Mouse (Mus musculus) lung, postnatal 0 days (tissue): ENCODE results near the gene Rtkn2. TPM values are rescaled to one million over a fixed set of nuclear protein-coding genes. Genes with fewer than 3 reads are reported as not detected.

ENCODE experiments used
- ATAC-seq: fragments of 200-750 bp; cut with Nextera tagmentation; 2 replicates; pipeline ENCODE4 v1.8.0; 2017; ENCODE audit warnings: moderate library complexity
- DNase-seq: peaks from one replicate; pipeline ENCODE4 v3.0.0-alpha.2; 2016; ENCODE audit warnings: low spot score
- H3K27ac ChIP-seq: fragments of 300-500 bp; sonication (generic); 2 replicates; pipeline ENCODE4 v1.5.1; 2014; ENCODE audit warnings: antibody characterized with exemption, mild to moderate bottlenecking, low read length, mixed read lengths
- H3K27me3 ChIP-seq: fragments of 300-500 bp; sonication (generic); replicated peaks from 2 replicates; pipeline ENCODE4 v1.6.1; 2014; ENCODE audit warnings: low read length, mixed read lengths; ENCODE audit not compliant: insufficient read depth
- H3K36me3 ChIP-seq: fragments of 300-500 bp; sonication (generic); 2 replicates; pipeline ENCODE4 v1.6.1; 2014; ENCODE audit warnings: low read length, mixed read lengths; ENCODE audit not compliant: insufficient read depth
- H3K4me1 ChIP-seq: fragments of 300-500 bp; sonication (generic); 2 replicates; pipeline ENCODE4 v1.6.1; 2014; ENCODE audit warnings: antibody characterized with exemption, low read depth, low read length, mixed read lengths; ENCODE audit not compliant: insufficient read depth
- H3K4me2 ChIP-seq: fragments of 300-500 bp; sonication (generic); replicated peaks from 2 replicates; pipeline ENCODE4 v1.6.1; 2014; ENCODE audit warnings: low read depth, mild to moderate bottlenecking, low read length, moderate library complexity, mixed read lengths
- H3K4me3 ChIP-seq: fragments of 300-500 bp; sonication (generic); 2 replicates; pipeline ENCODE4 v1.5.1; 2014; ENCODE audit warnings: low read depth, low read length
- H3K9ac ChIP-seq: fragments of 300-500 bp; sonication (generic); replicated peaks from 2 replicates; pipeline ENCODE4 v1.6.1; 2014; ENCODE audit warnings: low read depth, mild to moderate bottlenecking
- H3K9me3 ChIP-seq: fragments of 300-500 bp; sonication (generic); 2 replicates; pipeline ENCODE4 v1.6.1; 2016; ENCODE audit warnings: low read length, mixed read lengths
- CTCF ChIP-seq: IDR thresholded peaks from 2 replicates; pipeline ENCODE4 v1.5.1; 2016; ENCODE audit warnings: antibody characterized with exemption, mild to moderate bottlenecking
- EP300 ChIP-seq: IDR thresholded peaks from 2 replicates; pipeline ENCODE4 v1.6.1; 2016; ENCODE audit warnings: antibody characterized with exemption, mild to moderate bottlenecking, control low read depth
- WGBS: fragments of 180-500 bp; shearing (Covaris S2); extraction: QIAGEN DNeasy Blood & Tissue Kit; methylation state at CpG from one replicate; pipeline ENCODE4 v1.1.7; 2014; 5-methylcytosine and 5-hydroxymethylcytosine counted together
- polyA plus RNA-seq: library from polyadenylated mRNA; unstranded; fragments of >200 nt; fragmentation: Nextera tagmentation; extraction: Ambion mirVana; gene quantifications from 2 replicates; pipeline ENCODE4 v1.2.1, GENCODE M21; 2015

The Rtkn2 gene
- polyA plus RNA-seq, 1 experiment from 2014 or later: 207 TPM

DNA sequence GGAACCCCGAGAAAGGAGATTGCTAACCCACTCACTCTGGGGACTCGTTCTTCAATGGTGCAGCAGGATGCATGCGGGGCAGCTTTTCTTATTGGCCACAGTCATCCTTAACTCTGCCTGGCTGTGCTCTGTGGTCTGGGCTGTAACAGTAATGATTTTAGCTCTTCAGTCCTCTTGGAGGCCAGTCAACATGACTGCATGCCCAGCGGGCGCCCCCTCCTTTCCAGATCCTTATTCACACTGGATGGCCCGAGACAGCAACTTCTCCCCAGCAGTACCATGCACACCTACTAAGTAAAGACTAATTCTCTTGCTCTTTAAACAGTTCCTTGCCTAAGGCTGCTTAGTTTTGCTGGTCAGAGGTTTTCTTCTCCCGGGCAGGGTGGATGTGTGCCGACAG lies 4.4 kb downstream of the Rtkn2 start:
- ATAC-seq: no peak
- TF ChIP-seq EP300 (no peak), CTCF (no peak)
- no peaks in the 10 kb centered on the region for H3K36me3 ChIP-seq
- no peak for DNase-seq
- no peaks in the 10 kb centered on the region for H3K9me3 ChIP-seq
- peak overlapping the region; percentile 64 for H3K27ac ChIP-seq
- peak overlapping the region; percentile 43 for H3K4me2 ChIP-seq
- no peaks in the 10 kb centered on the region for H3K4me1 ChIP-seq
- peak overlapping the region; percentile 8; the same call in 1 of the 2 replicates for H3K4me3 ChIP-seq
- no peak overlapping the region for H3K9ac ChIP-seq
- WGBS: 87% methylated on average over 8 of the region's 8 CpGs
- H3K27me3 ChIP-seq: no peaks in the 10 kb centered on the region

DNA sequence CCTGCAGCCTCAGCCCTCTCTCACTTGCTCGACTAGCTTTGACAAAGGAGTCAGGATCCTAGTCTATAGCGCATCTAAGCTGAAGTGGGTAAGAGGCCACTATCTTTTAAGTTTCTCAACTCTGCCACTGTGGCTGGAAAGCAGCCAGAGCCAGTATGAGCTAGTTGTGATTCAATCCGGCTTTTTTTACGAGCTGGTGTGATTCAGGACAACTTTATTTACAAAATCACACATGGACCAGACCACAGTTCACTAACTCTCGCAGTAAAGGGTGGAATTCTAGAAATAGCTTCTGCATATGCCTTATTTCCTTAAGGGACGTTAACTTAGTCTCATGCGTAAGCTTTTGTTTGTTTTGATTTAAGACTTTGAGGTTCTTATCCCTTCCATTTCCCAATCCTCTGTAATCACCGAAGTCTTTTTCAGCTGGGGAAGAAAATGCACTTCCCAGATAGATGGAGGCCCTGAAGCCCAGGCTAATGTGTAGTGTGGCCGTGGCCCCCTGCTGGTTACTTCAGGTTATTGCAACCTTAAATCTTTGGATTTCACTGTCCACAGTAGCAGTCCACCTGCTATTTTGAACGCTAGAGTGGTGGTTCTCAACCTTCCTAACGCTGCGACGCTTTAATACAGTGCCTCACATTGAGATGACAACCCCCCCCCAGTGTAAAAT lies 5.0 kb downstream of the Rtkn2 start:
- H3K36me3 ChIP-seq: no peaks in the 10 kb centered on the region
- WGBS: 20% methylated on average over 13 of the region's 13 CpGs
- H3K9ac ChIP-seq: no peak overlapping the region
- DNase-seq: peak; percentile 89
- no peaks in the 10 kb centered on the region for H3K9me3 ChIP-seq
- peak; percentile 74 for ATAC-seq
- H3K4me3 ChIP-seq: peak overlapping the region; percentile 8; the same call in 1 of the 2 replicates
- peak overlapping the region; percentile 43 for H3K4me2 ChIP-seq
- TF ChIP-seq CTCF: peak; percentile 92
- no peak for TF ChIP-seq EP300
- no peaks in the 10 kb centered on the region for H3K27me3 ChIP-seq
- H3K4me1 ChIP-seq: no peaks in the 10 kb centered on the region
- H3K27ac ChIP-seq: peak overlapping the region; percentile 64

DNA sequence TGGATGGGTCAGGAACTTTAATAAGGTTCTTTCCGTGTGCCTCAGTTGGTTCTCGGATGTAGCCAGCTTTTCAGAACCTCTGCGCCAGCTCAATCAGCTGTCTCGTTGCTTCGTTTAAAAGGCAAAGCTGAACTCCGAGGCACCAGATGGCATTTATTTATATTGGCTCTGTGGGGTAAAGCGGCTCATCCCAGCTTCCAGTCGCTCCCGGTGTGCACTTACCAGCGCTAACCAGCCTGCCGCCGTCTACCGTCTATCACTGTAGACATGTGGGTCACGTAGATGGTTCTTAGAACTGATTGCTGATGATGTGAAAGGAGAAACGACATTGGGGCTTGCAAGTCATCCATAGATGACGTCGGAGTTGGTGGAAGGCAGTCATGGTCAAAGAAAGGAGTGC lies 5.7 kb downstream of the Rtkn2 start:
- Histone ChIP-seq H3K27ac (no peak overlapping the region), H3K36me3 (no peaks in the 10 kb centered on the region), H3K9me3 (no peaks in the 10 kb centered on the region), H3K4me3 (peak overlapping the region; percentile 8; the same call in 1 of the 2 replicates), H3K4me1 (no peaks in the 10 kb centered on the region), H3K9ac (no peak overlapping the region), H3K27me3 (no peaks in the 10 kb centered on the region), H3K4me2 (peak overlapping the region; percentile 43)
- no peak for DNase-seq
- ATAC-seq: no peak
- TF ChIP-seq EP300 (no peak), CTCF (no peak)
- 84% methylated on average over 17 of the region's 17 CpGs for WGBS

DNA sequence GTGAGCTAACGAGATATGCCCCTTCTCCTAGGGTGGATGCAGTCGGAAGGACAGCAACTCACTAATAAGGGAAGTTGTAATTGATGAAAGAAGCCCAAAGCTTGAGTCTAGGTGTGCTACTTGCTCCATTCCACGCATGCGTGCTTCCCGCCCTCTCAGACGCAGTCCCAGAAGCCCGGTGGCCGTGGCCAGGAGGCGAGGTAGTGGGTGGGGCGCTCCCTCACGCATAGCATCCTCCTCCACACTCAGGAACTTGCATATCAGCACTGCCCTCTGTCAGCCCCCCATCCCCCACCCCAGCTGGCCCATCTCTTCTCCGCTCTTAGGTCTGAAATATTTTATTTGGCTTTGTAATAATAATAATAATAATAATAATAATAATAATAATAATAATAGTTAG lies 16.0 kb downstream of the Rtkn2 start:
- WGBS: 72% methylated on average over 12 of the region's 12 CpGs
- DNase-seq (no peak), ATAC-seq (no peak)
- Histone ChIP-seq H3K4me3 (no peak overlapping the region), H3K4me2 (no peak overlapping the region), H3K9ac (no peak overlapping the region), H3K9me3 (no peaks in the 10 kb centered on the region), H3K4me1 (0 out of 2 replicates have a peak, but pooled peaks cover 4% of the 10 kb centered on the region), H3K36me3 (no peaks in the 10 kb centered on the region; the same call in 1 of the 2 replicates), H3K27ac (no peak overlapping the region), H3K27me3 (no peaks in the 10 kb centered on the region)
- TF ChIP-seq EP300 (no peak), CTCF (no peak)

DNA sequence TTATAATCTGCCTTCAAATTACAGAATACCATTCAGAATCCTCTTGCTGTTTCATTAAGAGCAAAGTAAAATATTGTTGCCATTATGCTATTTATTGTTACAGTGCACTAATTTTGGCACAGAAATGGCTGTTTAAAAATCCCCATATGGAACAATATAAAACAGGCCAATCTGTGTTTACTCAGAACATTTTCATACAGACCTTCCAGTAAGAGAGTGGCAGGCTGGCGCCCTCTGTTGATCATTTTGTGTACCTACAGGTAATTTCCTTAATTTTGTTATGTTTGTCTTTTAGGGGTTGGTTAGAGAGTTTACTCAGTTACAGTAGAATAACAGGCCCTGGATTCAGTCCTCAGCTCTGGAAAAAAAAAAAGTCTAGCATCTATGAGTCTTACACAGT lies 16.8 kb downstream of the Rtkn2 start:
- ATAC-seq (no peak), DNase-seq (peak; percentile 86)
- Histone ChIP-seq H3K27me3 (no peaks in the 10 kb centered on the region), H3K9me3 (no peaks in the 10 kb centered on the region), H3K4me2 (no peak overlapping the region), H3K4me3 (no peak overlapping the region), H3K9ac (no peak overlapping the region), H3K4me1 (0 out of 2 replicates have a peak, but pooled peaks cover 4% of the 10 kb centered on the region), H3K36me3 (no peaks in the 10 kb centered on the region; the same call in 1 of the 2 replicates), H3K27ac (no peak overlapping the region)
- TF ChIP-seq EP300 (no peak), CTCF (peak; percentile 85)
- 0% methylated on average over 1 of the region's 1 CpGs for WGBS

DNA sequence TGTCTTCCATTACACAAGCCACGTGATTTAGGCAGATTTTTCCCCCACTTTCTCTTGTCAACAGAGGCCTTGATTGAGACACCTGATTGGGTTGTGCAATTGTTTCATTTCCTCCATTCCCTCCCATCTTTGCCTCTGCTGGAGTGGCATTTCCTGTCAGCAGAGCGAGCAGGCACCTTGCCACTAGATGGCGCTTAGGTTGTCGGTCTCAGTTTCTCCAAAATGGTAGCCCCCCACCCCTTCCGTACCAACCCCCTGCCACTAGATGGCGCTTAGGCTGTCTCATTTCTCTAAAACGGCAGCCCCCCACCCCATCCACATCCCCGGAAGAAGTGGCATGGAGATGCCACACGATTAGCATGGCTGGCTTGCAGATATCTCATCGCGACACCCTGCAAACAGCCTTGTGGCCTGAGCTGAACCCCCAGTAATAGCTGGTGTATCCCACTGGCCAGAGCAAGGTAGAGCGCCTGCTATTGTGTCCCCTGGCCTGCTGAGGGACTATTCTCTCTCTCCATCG lies 18.8 kb downstream of the Rtkn2 start:
- no peaks in the 10 kb centered on the region for H3K9me3 ChIP-seq
- H3K36me3 ChIP-seq: no peaks in the 10 kb centered on the region; the same call in 1 of the 2 replicates
- 0 out of 2 replicates have a peak, but pooled peaks cover 4% of the 10 kb centered on the region for H3K4me1 ChIP-seq
- 0 out of 2 replicates have a peak overlapping the region, but pooled peaks have one; percentile 8 for H3K4me2 ChIP-seq
- 37% methylated on average over 13 of the region's 13 CpGs for WGBS
- no peak overlapping the region for H3K9ac ChIP-seq
- ATAC-seq: peak; percentile 67
- H3K4me3 ChIP-seq: no peak overlapping the region
- H3K27ac ChIP-seq: no peak overlapping the region
- H3K27me3 ChIP-seq: no peaks in the 10 kb centered on the region
- peak; percentile 83 for DNase-seq
- peak; percentile 27; the same call in 1 of the 2 replicates for TF ChIP-seq EP300
- peak; percentile 83 for TF ChIP-seq CTCF
